Mouse (Mus musculus) heart, embryonic 14.5 days (tissue): ENCODE results near the gene Gpha2. TPM values are rescaled to one million over a fixed set of nuclear protein-coding genes. Genes with fewer than 3 reads are reported as not detected.

Experiments
- ATAC-seq: fragments of 200-750 bp; cut with Nextera tagmentation; 2 replicates; pipeline ENCODE4 v1.8.0; 2017; ENCODE audit warnings: low read depth, moderate TSS enrichment; ENCODE audit not compliant: insufficient number of reproducible peaks, insufficient read depth, low FRiP score
- H3K27ac ChIP-seq, 2 experiments: fragments of 200-500 bp in 1 of 2; fragments of 300-500 bp in 1 of 2; sonication (generic) in 1 of 2; replicated peaks in 1 of 2; 2 replicates each; pipeline ENCODE4 v1.5.1; 2012 to 2014; ENCODE audit warnings: low read depth in 2 of 2, low read length in 2 of 2, control low read depth in 1 of 2, mild to moderate bottlenecking in 1 of 2, mixed read lengths in 1 of 2; ENCODE audit not compliant: control insufficient read depth in 1 of 2, insufficient read depth in 1 of 2
- H3K27me3 ChIP-seq: fragments of 300-500 bp; sonication (generic); 2 replicates; pipeline ENCODE4 v1.6.1; 2014; ENCODE audit warnings: mild to moderate bottlenecking, low read length, control low read depth; ENCODE audit not compliant: control insufficient read depth, insufficient read depth
- H3K36me3 ChIP-seq: fragments of 300-500 bp; sonication (generic); 2 replicates; pipeline ENCODE4 v1.6.1; 2014; ENCODE audit warnings: mild to moderate bottlenecking, control low read depth, low read length, mixed read lengths; ENCODE audit not compliant: control insufficient read depth, insufficient read depth
- H3K4me1 ChIP-seq, 2 experiments: fragments of 200-500 bp in 1 of 2; fragments of 300-500 bp in 1 of 2; sonication (generic) in 1 of 2; 2 replicates each; pipeline ENCODE4 v1.6.1; 2012 to 2014; ENCODE audit warnings: low read length in 2 of 2, control low read depth in 1 of 2, mixed read lengths in 1 of 2; ENCODE audit not compliant: control insufficient read depth in 2 of 2, insufficient read depth in 2 of 2
- H3K4me2 ChIP-seq: fragments of 300-500 bp; sonication (generic); 2 replicates; pipeline ENCODE4 v1.6.1; 2014; ENCODE audit warnings: mild to moderate bottlenecking, low read length
- H3K4me3 ChIP-seq, 2 experiments: fragments of 200-500 bp in 1 of 2; fragments of 300-500 bp in 1 of 2; sonication (generic) in 1 of 2; 2 replicates each; pipeline ENCODE4 v1.5.1; 2012 to 2014; ENCODE audit warnings: low read length in 2 of 2, mild to moderate bottlenecking in 2 of 2, control low read depth in 1 of 2, low read depth in 1 of 2, moderate library complexity in 1 of 2; ENCODE audit not compliant: control insufficient read depth in 1 of 2, insufficient read depth in 1 of 2
- H3K9ac ChIP-seq: fragments of 300-500 bp; sonication (generic); 2 replicates; pipeline ENCODE4 v1.6.1; 2014; ENCODE audit warnings: mild to moderate bottlenecking, low read length
- H3K9me3 ChIP-seq: fragments of 300-500 bp; sonication (generic); 2 replicates; pipeline ENCODE4 v1.6.1; 2016; ENCODE audit warnings: low read length, control low read depth; ENCODE audit not compliant: control insufficient read depth
- WGBS: fragments of 180-500 bp; shearing (Covaris S2); extraction: QIAGEN DNeasy Blood & Tissue Kit; methylation state at CpG from one replicate; pipeline ENCODE4 v1.1.7; 2014; 5-methylcytosine and 5-hydroxymethylcytosine counted together
- polyA plus RNA-seq: library from polyadenylated mRNA; unstranded; fragments of >200 nt; fragmentation: Nextera tagmentation; extraction: Ambion mirVana; gene quantifications from 2 replicates; pipeline ENCODE4 v1.2.1, GENCODE M21; 2014

Gpha2 gene
- polyA plus RNA-seq, 1 experiment from 2014 or later: not detected

DNA sequence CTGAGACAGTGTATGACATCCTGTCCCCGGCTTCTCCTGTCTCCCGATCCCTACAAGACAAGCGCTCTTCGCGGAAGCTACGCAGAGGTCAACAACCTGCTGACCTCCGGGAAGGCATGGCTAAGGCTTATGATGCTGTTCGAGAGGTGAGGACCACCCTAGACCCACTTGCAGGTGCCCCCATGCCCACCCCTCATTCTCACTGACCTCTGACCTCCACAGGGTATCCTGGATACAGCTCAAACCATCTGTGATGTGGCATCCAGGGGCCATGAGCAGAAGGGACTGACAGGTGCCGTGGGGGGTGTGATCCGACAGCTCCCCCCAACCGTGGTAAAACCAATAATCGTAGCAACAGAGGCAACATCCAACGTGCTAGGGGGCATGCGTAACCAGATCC, 35.2 kb downstream of the Gpha2 start:
- WGBS: 90% methylated on average over 14 of the region's 14 CpGs
- no peak for ATAC-seq
- peaks cover 59% of the 10 kb centered on the region for H3K36me3 ChIP-seq
- no peaks in the 10 kb centered on the region for H3K4me1 ChIP-seq
- no peak overlapping the region for H3K9ac ChIP-seq
- H3K9me3 ChIP-seq: 0 out of 2 replicates have a peak, but pooled peaks cover 3% of the 10 kb centered on the region
- H3K4me3 ChIP-seq: no peak overlapping the region
- H3K27ac ChIP-seq: no peak overlapping the region
- H3K4me2 ChIP-seq: no peak overlapping the region
- H3K27me3 ChIP-seq: no peaks in the 10 kb centered on the region

DNA sequence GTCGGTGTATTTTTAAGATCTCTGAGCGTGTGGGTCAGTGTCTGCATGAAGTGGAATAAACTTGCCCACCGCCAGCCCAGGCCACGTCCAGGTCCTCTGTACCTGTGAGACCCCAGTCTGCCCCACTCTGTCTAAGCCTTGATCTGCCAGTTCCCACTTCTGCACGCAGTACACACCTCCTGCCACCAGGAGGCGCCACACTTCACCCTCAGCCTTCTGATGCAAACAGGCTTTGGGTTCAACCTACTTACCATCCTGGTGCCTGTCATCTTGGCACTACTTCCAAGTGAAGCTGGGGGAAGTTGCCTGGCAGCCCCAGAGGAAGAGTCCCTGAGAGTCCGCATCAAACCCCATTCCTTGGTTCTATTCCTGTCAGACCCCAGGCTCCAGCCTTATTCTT, 36.0 kb downstream of the Gpha2 start:
- Histone ChIP-seq H3K4me1 (no peaks in the 10 kb centered on the region), H3K27me3 (no peaks in the 10 kb centered on the region), H3K9me3 (0 out of 2 replicates have a peak, but pooled peaks cover 3% of the 10 kb centered on the region), H3K27ac (no peak overlapping the region), H3K9ac (no peak overlapping the region), H3K4me3 (no peak overlapping the region), H3K36me3 (peaks cover 50% of the 10 kb centered on the region), H3K4me2 (no peak overlapping the region)
- ATAC-seq: no peak
- 57% methylated on average over 7 of the region's 7 CpGs for WGBS

DNA sequence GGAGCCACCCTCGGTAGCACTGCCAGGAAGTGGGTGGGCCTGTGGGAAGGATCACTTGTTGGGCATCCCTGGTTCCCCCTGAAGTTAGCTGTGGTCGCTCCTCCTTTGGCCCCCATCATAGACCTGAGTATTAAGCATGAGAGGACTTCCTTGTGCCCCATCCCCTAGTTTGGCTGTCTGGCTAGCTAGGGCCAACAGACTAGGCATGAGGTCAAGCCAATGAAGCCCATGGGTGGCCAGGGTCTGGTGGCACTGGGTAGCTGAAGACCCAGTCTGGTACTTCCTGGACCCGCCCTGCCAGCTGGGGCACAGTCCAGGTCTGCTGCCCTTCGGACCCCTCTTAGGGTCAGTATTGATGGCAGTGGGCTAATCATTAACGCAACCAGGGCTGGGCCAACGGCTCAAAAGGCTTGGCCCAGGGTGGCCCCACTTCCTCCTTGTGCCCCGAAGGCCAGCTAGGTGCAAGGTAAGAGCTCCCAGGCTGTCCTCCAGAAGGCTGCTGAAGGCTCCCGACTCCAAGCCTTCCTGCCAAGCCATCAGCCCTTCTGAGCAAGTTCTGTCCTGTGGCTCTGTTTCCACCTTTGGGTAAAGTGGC, 36.8 kb downstream of the Gpha2 start:
- no peak for ATAC-seq
- no peaks in the 10 kb centered on the region for H3K4me1 ChIP-seq
- H3K9ac ChIP-seq: no peak overlapping the region
- WGBS: 90% methylated on average over 8 of the region's 8 CpGs
- no peak overlapping the region for H3K4me3 ChIP-seq
- no peak overlapping the region for H3K27ac ChIP-seq
- 0 out of 2 replicates have a peak, but pooled peaks cover 3% of the 10 kb centered on the region for H3K9me3 ChIP-seq
- peaks cover 43% of the 10 kb centered on the region for H3K36me3 ChIP-seq
- no peak overlapping the region for H3K4me2 ChIP-seq
- 0 out of 2 replicates have a peak, but pooled peaks cover 3% of the 10 kb centered on the region for H3K27me3 ChIP-seq

DNA sequence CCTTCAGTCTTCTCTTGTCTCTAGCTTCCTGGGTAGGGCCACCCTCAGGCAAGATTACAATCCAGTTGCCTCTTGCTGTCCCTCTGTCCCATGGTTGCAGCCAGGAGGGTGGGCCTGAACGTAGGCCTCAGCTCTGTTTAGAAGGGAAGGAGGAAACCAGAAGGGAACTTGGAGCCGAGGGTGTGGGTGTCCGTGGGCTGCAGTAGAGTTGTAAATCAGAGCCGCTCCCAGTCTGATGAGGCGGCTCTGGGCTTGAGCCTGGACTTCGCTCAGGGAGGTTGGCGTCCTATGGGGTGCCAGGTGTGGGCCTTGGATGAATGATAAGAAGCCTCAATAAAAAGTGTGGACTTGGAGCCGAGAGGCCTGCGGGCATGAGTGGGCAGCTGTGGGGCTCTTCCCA, 38.0 kb downstream of the Gpha2 start:
- Histone ChIP-seq H3K27me3 (0 out of 2 replicates have a peak, but pooled peaks cover 3% of the 10 kb centered on the region), H3K27ac (no peak overlapping the region), H3K9me3 (0 out of 2 replicates have a peak, but pooled peaks cover 3% of the 10 kb centered on the region), H3K36me3 (peaks cover 31% of the 10 kb centered on the region), H3K4me1 (peaks cover 0 to 5% of the 10 kb centered on the region in 2 experiments; a peak in 1 of 4 replicates), H3K4me2 (no peak overlapping the region), H3K4me3 (no peak overlapping the region), H3K9ac (no peak overlapping the region)
- 71% methylated on average over 9 of the region's 9 CpGs for WGBS
- ATAC-seq: no peak

DNA sequence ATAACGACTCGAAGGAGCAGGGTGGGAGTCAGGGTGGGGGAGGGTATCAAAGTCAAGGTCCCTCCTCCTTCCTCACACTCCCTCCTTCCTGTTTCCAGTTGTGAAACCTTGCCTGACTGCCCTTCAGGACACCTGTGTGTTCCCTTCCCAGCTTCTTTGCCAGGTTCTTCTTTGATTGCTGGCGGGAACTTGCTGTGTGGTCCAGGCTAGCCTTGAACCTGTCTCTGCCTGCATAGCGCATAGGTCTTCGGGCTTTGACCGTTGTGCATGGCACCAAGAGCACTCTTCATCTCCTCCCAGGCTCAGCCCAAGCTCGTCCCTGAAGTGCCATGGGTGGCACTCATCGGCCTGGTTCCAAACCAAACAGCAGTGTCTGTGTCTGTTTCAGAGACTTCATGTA, 38.8 kb downstream of the Gpha2 start:
- WGBS: 84% methylated on average over 8 of the region's 8 CpGs
- no peak overlapping the region for H3K4me3 ChIP-seq
- peaks cover 25% of the 10 kb centered on the region for H3K36me3 ChIP-seq
- H3K9ac ChIP-seq: no peak overlapping the region
- no peak overlapping the region for H3K4me2 ChIP-seq
- 0 out of 2 replicates have a peak, but pooled peaks cover 3% of the 10 kb centered on the region for H3K9me3 ChIP-seq
- no peak for ATAC-seq
- 0 out of 2 replicates have a peak, but pooled peaks cover 3% of the 10 kb centered on the region for H3K27me3 ChIP-seq
- no peak overlapping the region for H3K27ac ChIP-seq
- H3K4me1 ChIP-seq: peaks cover 0 to 5% of the 10 kb centered on the region in 2 experiments; a peak in 1 of 4 replicates

DNA sequence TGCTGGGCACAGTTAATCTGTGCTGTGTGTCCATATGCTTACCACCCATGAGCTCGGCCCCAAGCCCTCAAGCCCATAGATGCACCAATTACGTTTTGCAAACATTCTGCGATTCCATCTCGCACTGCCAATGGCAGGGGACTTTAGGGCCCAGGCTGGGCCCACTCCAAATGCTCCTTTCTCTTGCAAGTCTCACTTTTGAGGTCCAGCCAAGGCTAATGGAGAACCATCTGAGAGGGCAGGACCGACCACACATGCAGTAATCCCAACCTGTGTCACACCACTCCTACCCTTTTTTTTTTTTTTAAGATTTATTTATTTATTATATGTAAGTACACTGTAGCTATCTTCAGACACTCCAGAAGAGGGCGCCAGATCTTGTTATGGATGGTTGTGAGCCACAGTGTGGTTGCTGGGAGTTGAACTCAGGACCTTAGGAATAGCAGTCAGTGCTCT, 39.6 kb downstream of the Gpha2 start:
- Histone ChIP-seq H3K9me3 (0 out of 2 replicates have a peak, but pooled peaks cover 3% of the 10 kb centered on the region), H3K36me3 (peaks cover 18% of the 10 kb centered on the region), H3K4me1 (peaks cover 0 to 5% of the 10 kb centered on the region in 2 experiments; a peak in 1 of 4 replicates), H3K4me2 (no peak overlapping the region), H3K9ac (no peak overlapping the region), H3K4me3 (no peak overlapping the region), H3K27me3 (0 out of 2 replicates have a peak, but pooled peaks cover 3% of the 10 kb centered on the region), H3K27ac (no peak overlapping the region)
- ATAC-seq: no peak
- 60% methylated on average over 6 of the region's 6 CpGs for WGBS

DNA sequence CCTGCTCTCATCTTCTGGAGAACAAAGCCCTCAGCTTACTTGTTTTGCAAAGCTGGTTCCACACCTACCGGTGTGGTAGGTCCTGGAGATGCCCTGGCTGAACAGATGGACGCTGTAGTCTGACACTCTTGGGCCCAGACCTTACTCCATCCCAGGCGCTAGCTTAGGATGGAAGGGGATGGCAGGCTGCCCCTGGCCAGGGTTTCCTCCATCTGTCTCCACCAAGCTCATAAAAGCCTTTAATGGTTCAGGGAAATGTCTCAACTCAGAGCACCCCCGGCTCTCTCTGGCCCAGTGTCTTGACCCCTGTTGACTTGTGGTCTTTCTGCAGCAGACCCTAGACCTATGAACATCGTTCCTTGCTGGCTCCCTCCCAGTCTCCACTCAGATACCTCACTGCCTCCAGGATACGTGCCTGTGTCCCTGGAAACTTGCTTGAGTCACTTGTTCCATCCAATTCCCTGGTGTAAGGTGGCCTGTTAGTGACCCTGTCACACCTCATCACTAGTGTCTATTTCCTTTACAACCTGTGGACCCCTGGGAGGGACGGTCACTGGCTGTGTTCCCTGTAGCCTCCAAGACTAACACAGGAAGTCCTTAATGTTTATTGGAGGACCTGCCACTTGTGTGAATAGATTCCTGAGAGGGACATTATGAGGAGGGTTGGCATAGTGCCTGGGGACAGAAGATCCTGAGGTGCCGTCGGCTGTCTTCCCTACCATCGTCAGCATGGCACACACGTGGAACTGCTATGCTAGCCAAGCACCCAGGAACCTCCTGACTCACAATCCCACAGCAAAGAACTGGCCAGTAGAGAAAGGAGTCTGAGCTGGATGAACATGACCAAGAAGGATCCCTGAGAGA, 41.4 kb downstream of the Gpha2 start:
- Histone ChIP-seq H3K27ac (no peak overlapping the region), H3K4me2 (no peak overlapping the region), H3K9ac (no peak overlapping the region), H3K9me3 (no peaks in the 10 kb centered on the region), H3K27me3 (0 out of 2 replicates have a peak, but pooled peaks cover 3% of the 10 kb centered on the region), H3K36me3 (peaks cover 1% of the 10 kb centered on the region; the same call in 1 of the 2 replicates), H3K4me1 (peaks cover 0 to 5% of the 10 kb centered on the region in 2 experiments; a peak in 1 of 4 replicates), H3K4me3 (no peak overlapping the region)
- WGBS: 48% methylated on average over 11 of the region's 11 CpGs
- ATAC-seq: no peak
